Mouse (Mus musculus) hindbrain, embryonic 15.5 days (tissue): Measurements from ENCODE around the gene Wfdc5. TPM values are rescaled to one million over a fixed set of nuclear protein-coding genes. Genes with fewer than 3 reads are reported as not detected.

ENCODE experiments used
- polyA plus RNA-seq: library from polyadenylated mRNA; unstranded; fragments of >200 nt; fragmentation: Nextera tagmentation; extraction: Ambion mirVana; gene quantifications from 2 replicates; pipeline ENCODE4 v1.2.1, GENCODE M21; 2015

Gene Wfdc5
- polyA plus RNA-seq, 1 experiment from 2014 or later = not detected

Other genes starting within 250 kb of the Wfdc5 start
- 488 and 498 TPM in 2 replicates for gene Ywhab, start 187.8 kb downstream of the Wfdc5 start, polyA plus RNA-seq
- gene Pabpc1l, start 157.3 kb downstream of the Wfdc5 start, polyA plus RNA-seq = 1.2 and 1.8 TPM in 2 replicates
- gene Stk4, start 112.4 kb downstream of the Wfdc5 start, polyA plus RNA-seq = 17.5 and 21.4 TPM in 2 replicates
- 50.0 and 52.5 TPM in 2 replicates for gene Tomm34, start 111.6 kb downstream of the Wfdc5 start, polyA plus RNA-seq
- gene Kcns1, start 11.6 kb downstream of the Wfdc5 start, polyA plus RNA-seq = 1.2 and 1.7 TPM in 2 replicates
- gene Wfdc12, start 7.9 kb upstream of the Wfdc5 start, polyA plus RNA-seq = not detected in 2 replicates
- gene Wfdc15a, start 17.4 kb upstream of the Wfdc5 start, polyA plus RNA-seq = not detected in 2 replicates
- 0.34 TPM in 1 of 2 replicates, not detected in the other for gene Wfdc15b, start 38.9 kb upstream of the Wfdc5 start, polyA plus RNA-seq
- not detected in 2 replicates for gene Svs2, start 55.7 kb upstream of the Wfdc5 start, polyA plus RNA-seq
- gene Svs3b, start 73.9 kb upstream of the Wfdc5 start, polyA plus RNA-seq = not detected in 2 replicates
- not detected in 2 replicates for gene Svs4, start 95.7 kb upstream of the Wfdc5 start, polyA plus RNA-seq
- gene Svs3a, start 106.5 kb upstream of the Wfdc5 start, polyA plus RNA-seq = not detected in 2 replicates
- not detected in 2 replicates for gene Svs6, start 134.0 kb upstream of the Wfdc5 start, polyA plus RNA-seq
- not detected in 2 replicates for gene Svs5, start 150.0 kb upstream of the Wfdc5 start, polyA plus RNA-seq
- gene Slpi, start 206.4 kb upstream of the Wfdc5 start, polyA plus RNA-seq = 0.25 and 0.65 TPM in 2 replicates
- 0.08 and 0.10 TPM in 2 replicates for gene Rbpjl, start 220.4 kb upstream of the Wfdc5 start, polyA plus RNA-seq
- gene Matn4, start 222.4 kb upstream of the Wfdc5 start, polyA plus RNA-seq = 3.9 and 5.1 TPM in 2 replicates